Mouse (Mus musculus) urinary bladder, postnatal 14 days (tissue): Measurements from ENCODE around the gene Asb7.

Experiments
- DNase-seq: peaks from one replicate; pipeline ENCODE4 v3.0.0; 2021; ENCODE audit warnings: low spot score

Gene Asb7

GRCm38 (mm10) chr7:66653596-66653995 is 35.8 kb downstream of the Asb7 start:
- no peak for DNase-seq

GRCm38 (mm10) chr7:66652216-66652615 is 37.2 kb downstream of the Asb7 start:
- DNase-seq, result no peak

GRCm38 (mm10) chr7:66650883-66651282 is 38.5 kb downstream of the Asb7 start:
- no peak for DNase-seq

GRCm38 (mm10) chr7:66649181-66649580 is 40.2 kb downstream of the Asb7 start:
- no peak for DNase-seq

GRCm38 (mm10) chr7:66645736-66646135 is 43.7 kb downstream of the Asb7 start:
- DNase-seq, result no peak

GRCm38 (mm10) chr7:66633351-66633750 is 56.0 kb downstream of the Asb7 start:
- no peak for DNase-seq

- DNase-seq, result no peak
Measured at GRCm38 (mm10) chr7:66630154-66630800, 59.1 kb downstream of the Asb7 start.

GRCm38 (mm10) chr7:66629419-66629818 is 60.0 kb downstream of the Asb7 start:
- DNase-seq, result no peak

- no peak for DNase-seq
Measured at GRCm38 (mm10) chr7:66623436-66623835, 66.0 kb downstream of the Asb7 start.

GRCm38 (mm10) chr7:66601846-66602245 is 87.5 kb downstream of the Asb7 start:
- DNase-seq, result no peak

- peak; percentile 56 for DNase-seq
Measured at GRCm38 (mm10) chr7:66600622-66601610, 88.5 kb downstream of the Asb7 start.

- no peak for DNase-seq
Measured at GRCm38 (mm10) chr7:66600126-66600525, 89.3 kb downstream of the Asb7 start.

- DNase-seq, result no peak
Measured at GRCm38 (mm10) chr7:66597900-66598299, 91.5 kb downstream of the Asb7 start.
